Mouse (Mus musculus) kidney, adult 11 months (tissue): ENCODE measurements around the gene 4933402N22Rik.
"Not testable (repeated sequence)": the region's sequence is repeated elsewhere in the genome, so short reads cannot be mapped to it uniquely, and the experiment has no call there.

ENCODE experiments used
- DNase-seq: peaks from one replicate; pipeline ENCODE4 v3.0.0; 2022

The 4933402N22Rik gene

GRCm38 (mm10) chr5:11917743-11918142 is at the start of gene 4933402N22Rik:
Gene 4933402N22Rik, plus strand, starts transcription at chr5:11918043.
- DNase-seq: not testable (repeated sequence)

DNA sequence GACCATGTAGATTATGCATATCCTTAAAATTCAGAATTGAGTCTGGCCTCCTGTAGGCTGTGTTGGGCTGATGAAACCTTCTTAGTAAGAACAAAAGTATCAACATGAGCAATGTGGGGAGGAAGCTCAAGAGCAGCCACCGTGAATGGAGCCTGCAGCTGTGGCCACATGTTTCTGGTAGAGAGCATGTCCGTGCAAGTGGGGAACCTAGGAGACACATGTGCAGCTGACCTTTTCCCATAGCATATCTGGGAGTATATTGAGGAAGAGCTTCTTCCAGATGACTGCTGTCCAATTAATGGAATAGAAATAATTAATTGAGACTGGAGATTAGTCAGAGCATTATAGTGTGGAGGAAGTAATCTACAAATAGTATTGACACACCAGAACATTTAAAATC is 5.9 kb downstream of the 4933402N22Rik start:
- not testable (repeated sequence) for DNase-seq
